Mouse (Mus musculus) embryonic facial prominence, embryonic 13.5 days (tissue): Measurements from ENCODE around the gene Banp. TPM values are rescaled to one million over a fixed set of nuclear protein-coding genes. Genes with fewer than 3 reads are reported as not detected.

ENCODE experiments used
- ATAC-seq: fragments of 200-750 bp; cut with Nextera tagmentation; 2 replicates; pipeline ENCODE4 v1.8.0; 2017; ENCODE audit warnings: low read depth; ENCODE audit not compliant: insufficient number of reproducible peaks, insufficient read depth, low FRiP score, low TSS enrichment
- H3K27ac ChIP-seq: fragments of 300-500 bp; sonication (generic); 2 replicates; pipeline ENCODE4 v1.5.1; 2015; ENCODE audit warnings: moderate library complexity, mild to moderate bottlenecking, inconsistent platforms
- H3K27me3 ChIP-seq: fragments of 300-500 bp; sonication (generic); 2 replicates; pipeline ENCODE4 v1.6.1; 2015; ENCODE audit warnings: mild to moderate bottlenecking, inconsistent platforms
- H3K36me3 ChIP-seq: fragments of 300-500 bp; sonication (generic); 2 replicates; pipeline ENCODE4 v1.6.1; 2015; ENCODE audit warnings: mild to moderate bottlenecking, inconsistent platforms
- H3K4me1 ChIP-seq: fragments of 300-500 bp; sonication (generic); 2 replicates; pipeline ENCODE4 v1.6.1; 2015; ENCODE audit warnings: inconsistent platforms
- H3K4me2 ChIP-seq: fragments of 300-500 bp; sonication (generic); 2 replicates; pipeline ENCODE4 v1.6.1; 2015; ENCODE audit warnings: moderate library complexity, mild to moderate bottlenecking, inconsistent platforms
- H3K4me3 ChIP-seq: fragments of 300-500 bp; sonication (generic); 2 replicates; pipeline ENCODE4 v1.5.1; 2015; ENCODE audit warnings: mild to moderate bottlenecking, inconsistent platforms
- H3K9ac ChIP-seq: fragments of 300-500 bp; sonication (generic); 2 replicates; pipeline ENCODE4 v1.6.1; 2015; ENCODE audit warnings: mild to moderate bottlenecking, inconsistent platforms
- H3K9me3 ChIP-seq: fragments of 300-500 bp; sonication (generic); 2 replicates; pipeline ENCODE4 v1.6.1; 2016; ENCODE audit warnings: inconsistent platforms
- WGBS: fragments of 180-500 bp; shearing (Covaris S2); methylation state at CpG from one replicate; pipeline ENCODE4 v1.1.7; 2015; ENCODE audit warnings: mixed read lengths; 5-methylcytosine and 5-hydroxymethylcytosine counted together
- microRNA-seq: library from miRNA; unstranded; fragments of <30 nt; microRNA quantifications from one replicate; pipeline ENCODE4, GENCODE M21; 2016
- polyA plus RNA-seq: library from polyadenylated mRNA; unstranded; fragments of >200 nt; fragmentation: Nextera tagmentation; extraction: Ambion mirVana; gene quantifications from 2 replicates; pipeline ENCODE4 v1.2.1, GENCODE M21; 2015

Banp gene
- polyA plus RNA-seq, 1 experiment from 2014 or later, result 42.6 TPM

DNA sequence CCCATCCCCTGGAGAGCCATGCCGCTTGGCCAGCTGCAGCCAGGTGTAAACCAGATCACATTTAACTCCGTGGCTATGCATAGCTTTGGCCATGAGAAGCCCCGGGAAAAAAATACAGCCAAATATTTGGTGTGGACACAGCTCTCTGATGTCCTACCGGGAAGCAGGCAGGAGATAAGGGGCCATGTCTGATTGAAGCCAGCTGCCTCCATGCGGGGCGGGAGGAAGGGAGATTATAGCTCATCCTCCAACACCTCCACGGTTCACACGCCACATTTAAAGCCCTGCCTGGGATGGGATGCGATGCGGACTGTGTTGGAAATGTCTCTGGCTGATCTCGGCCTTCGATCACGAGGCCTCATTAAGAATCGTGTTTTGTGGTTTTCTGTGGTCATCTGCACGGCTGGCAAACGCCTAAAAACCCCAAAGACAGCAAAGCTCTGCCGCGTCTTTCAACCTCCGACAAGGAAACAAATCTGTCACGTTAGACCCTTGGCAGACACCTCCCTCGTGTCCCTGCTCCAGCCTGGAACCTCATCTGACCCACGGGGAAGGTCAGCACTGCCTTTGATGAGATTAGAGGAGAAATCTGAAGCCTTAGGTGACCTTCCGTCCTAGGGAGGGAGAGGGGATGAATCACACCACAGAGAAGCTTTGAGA is 126.8 kb downstream of the Banp start:
- ATAC-seq, result no peak
- Histone ChIP-seq H3K27me3 (peaks cover 10% of the 10 kb centered on the region; the same call in 1 of the 2 replicates), H3K4me2 (no peak overlapping the region), H3K9ac (0 out of 2 replicates have a peak overlapping the region, but pooled peaks have one; percentile 44), H3K27ac (no peak overlapping the region), H3K4me3 (no peak overlapping the region), H3K9me3 (no peaks in the 10 kb centered on the region), H3K36me3 (no peaks in the 10 kb centered on the region), H3K4me1 (peaks cover 21% of the 10 kb centered on the region)
- WGBS, result 33% methylated on average over 23 of the region's 23 CpGs

- Histone ChIP-seq H3K4me3 (no peak overlapping the region), H3K27ac (no peak overlapping the region), H3K9me3 (no peaks in the 10 kb centered on the region), H3K4me1 (peaks cover 21% of the 10 kb centered on the region), H3K27me3 (peaks cover 10% of the 10 kb centered on the region; the same call in 1 of the 2 replicates), H3K9ac (no peak overlapping the region), H3K4me2 (no peak overlapping the region), H3K36me3 (no peaks in the 10 kb centered on the region)
- 85% methylated on average over 12 of the region's 12 CpGs for whole genome bisulfite sequencing
- no peak for ATAC-seq
Measured at GRCm38 (mm10) chr8:122078321-122078720, 128.8 kb downstream of the Banp start.

Small RNA genes within 50 kb of the gene (microRNA-seq; reads per million reads assigned to microRNA genes)
- 1.5 reads per million for gene Mir7237

Other genes with a start within 250 kb of the Banp start
- 2.0 and 2.4 TPM in 2 replicates for gene Jph3, start 220.1 kb upstream of the Banp start, polyA plus RNA-seq
- 36.8 and 41.2 TPM in 2 replicates for gene Klhdc4, start 120.2 kb upstream of the Banp start, polyA plus RNA-seq
- gene Slc7a5, start 42.1 kb upstream of the Banp start, polyA plus RNA-seq, result 16.1 and 18.3 TPM in 2 replicates
- not detected in 2 replicates for gene Car5a, start 4.8 kb upstream of the Banp start, polyA plus RNA-seq